Mouse (Mus musculus) frontal cortex, postnatal 25 days (tissue): Measurements from ENCODE around the gene Atp6v0c.

ENCODE experiments used
- DNase-seq, 2 experiments: peaks; one replicate each; pipeline ENCODE4 v3.0.0; 2022; ENCODE audit warnings: low spot score in 2 of 2

The Atp6v0c gene

GRCm38 (mm10) chr17:24169317-24170065 lies at the start of gene Atp6v0c:
TSS of gene Atp6v0c (minus strand) at chr17:24169702.
- DNase-seq, result peak; percentile 93 to 95

GRCm38 (mm10) chr17:24216836-24217235 lies 47.3 kb upstream of the Atp6v0c start:
- no peak for DNase-seq

GRCm38 (mm10) chr17:24213186-24213585 lies 43.7 kb upstream of the Atp6v0c start:
- DNase-seq, result no peak

- no peak for DNase-seq
Observed at GRCm38 (mm10) chr17:24212441-24213018, 43.0 kb upstream of the Atp6v0c start.

- DNase-seq, result peak; percentile 64 to 81
Observed at GRCm38 (mm10) chr17:24211631-24212440, 42.3 kb upstream of the Atp6v0c start.

- no peak for DNase-seq
Observed at GRCm38 (mm10) chr17:24210591-24210990, 41.1 kb upstream of the Atp6v0c start.

- no peak for DNase-seq
Observed at GRCm38 (mm10) chr17:24209916-24210240, 40.4 kb upstream of the Atp6v0c start.

- no peak for DNase-seq
Observed at GRCm38 (mm10) chr17:24209043-24209915, 39.8 kb upstream of the Atp6v0c start, which contains the start of gene Ntn3. TSS of gene Ntn3 (minus strand) at chr17:24209531.

GRCm38 (mm10) chr17:24208641-24209042 lies 39.1 kb upstream of the Atp6v0c start:
- DNase-seq, result no peak

GRCm38 (mm10) chr17:24207768-24208640 lies 38.5 kb upstream of the Atp6v0c start:
- DNase-seq, result no peak

GRCm38 (mm10) chr17:24206451-24207351 lies 37.2 kb upstream of the Atp6v0c start:
- peak; percentile 58 to 65 for DNase-seq

- no peak for DNase-seq
Observed at GRCm38 (mm10) chr17:24205908-24206361, 36.4 kb upstream of the Atp6v0c start.

GRCm38 (mm10) chr17:24205284-24205888 lies 35.9 kb upstream of the Atp6v0c start, which contains the start of gene Tbc1d24:
TSS of gene Tbc1d24 (minus strand) at chr17:24205562.
- DNase-seq, result peak; percentile 88

- no peak for DNase-seq
Observed at GRCm38 (mm10) chr17:24204846-24205245, 35.3 kb upstream of the Atp6v0c start.

GRCm38 (mm10) chr17:24203611-24204534 lies 34.4 kb upstream of the Atp6v0c start:
- DNase-seq, result no peak

GRCm38 (mm10) chr17:24203068-24203467 lies 33.6 kb upstream of the Atp6v0c start:
- DNase-seq, result no peak

GRCm38 (mm10) chr17:24201092-24201491 lies 31.6 kb upstream of the Atp6v0c start:
- no peak for DNase-seq

GRCm38 (mm10) chr17:24199741-24200140 lies 30.2 kb upstream of the Atp6v0c start:
- no peak for DNase-seq
